Mouse (Mus musculus) cortical plate, adult 2 months (tissue): ENCODE results near the gene Ctu2.

Experiments used
- CTCF ChIP-seq: fragments of 200-500 bp; IDR thresholded peaks from 2 replicates; pipeline ENCODE4 v1.5.1; 2011; ENCODE audit warnings: mild to moderate bottlenecking, control low read depth, low read length; ENCODE audit not compliant: insufficient read depth; ENCODE audit errors: extremely low read depth
- POLR2A ChIP-seq: fragments of 200-500 bp; IDR thresholded peaks from 2 replicates; pipeline ENCODE4 v1.6.1; 2011; ENCODE audit warnings: mild to moderate bottlenecking, low read length, control low read depth; ENCODE audit not compliant: insufficient read depth; ENCODE audit errors: extremely low read depth

GRCm38 (mm10) chr8:122500856-122501255 is 24.9 kb downstream of the Ctu2 start:
- peak; percentile 89 for TF ChIP-seq CTCF
- no peak for TF ChIP-seq POLR2A
